In the genomic region with DNA sequence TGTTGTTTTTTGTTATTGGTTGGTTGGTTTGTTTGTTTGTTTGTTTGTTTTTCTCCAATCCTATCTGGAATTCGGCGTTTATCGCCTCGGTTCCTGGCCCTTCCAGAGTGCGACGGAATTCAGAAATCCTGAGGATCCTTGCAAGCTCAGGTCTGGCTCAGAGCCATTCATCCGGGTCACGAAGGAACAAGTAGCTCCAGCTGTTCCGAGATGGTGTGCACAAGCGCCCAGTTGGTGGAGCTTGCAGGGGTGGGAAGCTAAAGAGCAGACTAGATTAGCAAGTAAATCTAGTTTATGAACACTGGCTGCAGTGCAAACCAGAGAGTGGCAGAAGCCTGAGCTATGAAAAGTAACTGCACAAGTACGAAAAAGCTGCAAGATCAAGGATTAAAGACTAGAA, we compare ENCODE assay signal across 8 mouse cellular contexts. TPM values are rescaled to one million over a fixed set of nuclear protein-coding genes. Genes with fewer than 3 reads are reported as not detected.
A peak's percentile ranks its signal among the peaks of the same experiment; 100 is the strongest.
DNase-seq lines count a peak whose midpoint lies in the region; ATAC-seq and TF ChIP-seq lines count a peak whose summit lies in the region.

No protein-coding gene starts in this region.

- H3K27ac ChIP-seq in MEL (ENCODE audit: control insufficient read depth, low read depth, low read length) = no peak overlapping the region
- H3K27ac ChIP-seq in brown adipose tissue, adult 24 weeks (replicated peaks; ENCODE audit: low read depth, low read length) = peak overlapping the region; percentile 5; the same call in 1 of the 2 replicates
- no peak overlapping the region for H3K27ac ChIP-seq in forebrain, embryonic 13.5 days
- H3K27ac ChIP-seq in lung, embryonic 14.5 days (ENCODE audit: low read depth) = peak overlapping the region; percentile 81

- 1% methylated on average over 11 of the region's 11 CpGs for WGBS in forebrain, embryonic 13.5 days
- WGBS in large intestine, adult 2 months = under 1% methylated on average over 11 of the region's 11 CpGs
- WGBS in lung, embryonic 14.5 days = under 1% methylated on average over 11 of the region's 11 CpGs

- peak overlapping the region; percentile 72 for H3K9ac ChIP-seq in MEL (ENCODE audit: control insufficient read depth, low read depth, low read length, poor library complexity, severe bottlenecking)
- H3K9ac ChIP-seq in forebrain, embryonic 13.5 days = peak overlapping the region; percentile 51
- peak overlapping the region; percentile 36 for H3K9ac ChIP-seq in lung, embryonic 14.5 days

- peak overlapping the region; percentile 56 to 92 for H3K4me3 ChIP-seq in MEL (ENCODE audit: control insufficient read depth in 1 of 2, insufficient read depth in 1 of 2, low read depth in 2 of 2, low read length in 2 of 2)
- H3K4me3 ChIP-seq in brown adipose tissue, adult 24 weeks (ENCODE audit: insufficient read depth, low read depth, low read length) = peak overlapping the region; percentile 69
- peak overlapping the region; percentile 63 for H3K4me3 ChIP-seq in forebrain, embryonic 13.5 days
- H3K4me3 ChIP-seq in lung, embryonic 14.5 days (ENCODE audit: low read depth, low read length) = peak overlapping the region; percentile 39

- no peaks in the 10 kb centered on the region for H3K79me2 ChIP-seq in MEL (ENCODE audit: control insufficient read depth, insufficient read depth, low read length, poor library complexity)

- TF ChIP-seq POLR2A in MEL (IDR thresholded peaks at IDR 0.05; ENCODE audit: control insufficient read depth in 1 of 2, insufficient read depth in 1 of 2, low read depth in 1 of 2, low read length in 2 of 2, poor library complexity in 1 of 2) = no peak

- no peak for TF ChIP-seq RAD21 in MEL (IDR thresholded peaks at IDR 0.05; ENCODE audit: low read depth, low read length)

- H3K4me2 ChIP-seq in forebrain, embryonic 13.5 days = peak overlapping the region; percentile 86
- H3K4me2 ChIP-seq in lung, embryonic 14.5 days = peak overlapping the region; percentile 99

- intact Hi-C loops in heart, postnatal 10 days (cut with DNase I) = loop anchor here (5.0 kb wide), 3 partner anchors 59 to 539 kb away; no protein-coding TSS in a partner anchor

- no peak; the same call in 1 of the 2 replicates for ATAC-seq in forebrain, embryonic 13.5 days
- ATAC-seq in lung, embryonic 14.5 days (ENCODE audit: insufficient read depth) = peak; percentile 48
- ATAC-seq in granulocyte monocyte progenitor cell, adult 5-6 weeks (replicated peaks; ENCODE audit: poor library complexity, severe bottlenecking) = no peak

- peak; percentile 94 for DNase-seq in MEL (ENCODE audit: low read depth, low spot score)
- peak; percentile 88 to 94 for DNase-seq in heart, postnatal 10 days
- DNase-seq in large intestine, adult 2 months (ENCODE audit: low read depth, low spot score) = peak; percentile 78
- peak; percentile 96 for DNase-seq in lung, embryonic 14.5 days
- peak; percentile 82 for DNase-seq in ovary, postnatal 36 days (ENCODE audit: low spot score)

- H3K4me1 ChIP-seq in MEL (ENCODE audit: control insufficient read depth in 1 of 2, insufficient read depth in 2 of 2, low read length in 2 of 2) = peaks cover 3 to 14% of the 10 kb centered on the region in 2 experiments
- 0 out of 2 replicates have a peak, but pooled peaks cover 2% of the 10 kb centered on the region for H3K4me1 ChIP-seq in brown adipose tissue, adult 24 weeks (ENCODE audit: control insufficient read depth, insufficient read depth, insufficient read length, low read length)
- H3K4me1 ChIP-seq in forebrain, embryonic 13.5 days = peaks cover 19% of the 10 kb centered on the region
- no peaks in the 10 kb centered on the region for H3K4me1 ChIP-seq in lung, embryonic 14.5 days (ENCODE audit: insufficient read depth)

- no peaks in the 10 kb centered on the region for H3K9me3 ChIP-seq in MEL (replicated peaks; ENCODE audit: insufficient read depth, low read length)
- no peaks in the 10 kb centered on the region for H3K9me3 ChIP-seq in forebrain, embryonic 13.5 days (replicated peaks)
- no peaks in the 10 kb centered on the region for H3K9me3 ChIP-seq in lung, embryonic 14.5 days (ENCODE audit: low read depth, low read length)

- peaks cover 0 to 14% of the 10 kb centered on the region in 2 experiments; a peak in 2 of 4 replicates for H3K36me3 ChIP-seq in MEL (ENCODE audit: control insufficient read depth in 1 of 2, insufficient read depth in 2 of 2, low read length in 2 of 2)
- no peaks in the 10 kb centered on the region for H3K36me3 ChIP-seq in forebrain, embryonic 13.5 days (ENCODE audit: poor library complexity, severe bottlenecking)
- no peaks in the 10 kb centered on the region for H3K36me3 ChIP-seq in lung, embryonic 14.5 days (ENCODE audit: insufficient read depth)

- H3K27me3 ChIP-seq in MEL (ENCODE audit: control insufficient read depth in 1 of 2, insufficient read depth in 2 of 2, low read length in 2 of 2) = no peaks in the 10 kb centered on the region
- H3K27me3 ChIP-seq in forebrain, embryonic 13.5 days = no peaks in the 10 kb centered on the region
- H3K27me3 ChIP-seq in lung, embryonic 14.5 days (ENCODE audit: insufficient read depth, low read length) = no peaks in the 10 kb centered on the region

- no peak for TF ChIP-seq EP300 in MEL (IDR thresholded peaks at IDR 0.05; ENCODE audit: low read depth in 1 of 2, low read length in 2 of 2)

- no peak for TF ChIP-seq CTCF in MEL (IDR thresholded peaks at IDR 0.05 in 2 of 3, conservative IDR thresholded peaks at IDR 0.05 in 1 of 3; ENCODE audit: control insufficient read depth in 1 of 3, insufficient read depth in 1 of 3, low read depth in 2 of 3, low read length in 3 of 3, poor library complexity in 1 of 3, severe bottlenecking in 1 of 3)
- 0 out of 2 replicates have a peak, but pooled peaks have one; percentile 7 for TF ChIP-seq CTCF in lung, embryonic 14.5 days (IDR thresholded peaks at IDR 0.05; ENCODE audit: low read depth)

TF ChIP-seq in MEL, 35 proteins besides CTCF, POLR2A, EP300 and RAD21:
- no peak for TF ChIP-seq E2F4 (IDR thresholded peaks at IDR 0.05; ENCODE audit: borderline replicate concordance, low read depth, low read length)
- no peak for TF ChIP-seq CHD1 (IDR thresholded peaks at IDR 0.05; ENCODE audit: low read depth, low read length)
- no peak for TF ChIP-seq MXI1 (IDR thresholded peaks at IDR 0.05; ENCODE audit: low read depth, low read length)
- TF ChIP-seq GATA1 (IDR thresholded peaks at IDR 0.05; ENCODE audit: low read depth, low read length) = no peak
- TF ChIP-seq USF2 (IDR thresholded peaks at IDR 0.05; ENCODE audit: borderline replicate concordance in 1 of 2, insufficient read depth in 1 of 2, low read depth in 1 of 2, low read length in 2 of 2) = no peak
- TF ChIP-seq ZKSCAN1 (IDR thresholded peaks at IDR 0.05; ENCODE audit: low read depth, low read length) = no peak
- no peak for TF ChIP-seq BHLHE40 (IDR thresholded peaks at IDR 0.05; ENCODE audit: borderline replicate concordance, low read depth, low read length)
- TF ChIP-seq TCF12 (IDR thresholded peaks at IDR 0.05; ENCODE audit: low read depth, low read length) = no peak
- no peak for TF ChIP-seq MAX (IDR thresholded peaks at IDR 0.05; ENCODE audit: low read length)
- TF ChIP-seq POLR2AphosphoS5 (IDR thresholded peaks at IDR 0.05; ENCODE audit: borderline replicate concordance, low read depth, low read length) = no peak
- TF ChIP-seq ELF1 (IDR thresholded peaks at IDR 0.05; ENCODE audit: low read depth, low read length) = no peak
- no peak for TF ChIP-seq TAL1 (IDR thresholded peaks at IDR 0.05; ENCODE audit: low read length)
- TF ChIP-seq ETS1 (IDR thresholded peaks at IDR 0.05; ENCODE audit: low read depth, low read length) = no peak
- no peak for TF ChIP-seq ZMIZ1 (IDR thresholded peaks at IDR 0.05; ENCODE audit: low read depth, low read length)
- TF ChIP-seq POLR2AphosphoS2 (IDR thresholded peaks at IDR 0.05; ENCODE audit: low read length) = no peak

RNA-seq across cellular contexts. Expression of a gene that starts 6.2 kb away (rescaled TPM):
- total RNA-seq in MEL (2012; rRNA removed) = 257 and 258 TPM in 2 replicates
- 100 to 1,000 TPM; 311 to 339 TPM for polyA plus RNA-seq in MEL (2012; ENCODE audit: insufficient read depth in 1 of 2, insufficient read length in 2 of 2, low read depth in 1 of 2, low replicate concordance in 2 of 2, missing spikeins in 1 of 2)
- polyA plus RNA-seq in brown adipose tissue, adult 24 weeks (2012; ENCODE audit: insufficient read depth, insufficient read length, missing spikeins) = 9.1 and 14.4 TPM in 2 replicates
- 109 and 114 TPM in 2 replicates for polyA plus RNA-seq in forebrain, embryonic 13.5 days (2015; fragmentation: Nextera tagmentation; extraction: Ambion mirVana)
- total RNA-seq in heart, postnatal 10 days (2021) = 10 to 100 TPM; 26.9 to 33.6 TPM
- 31.7 and 33.0 TPM in 2 replicates for polyA plus RNA-seq in large intestine, adult 2 months (2012; rRNA removed)
- 158 and 173 TPM in 2 replicates for polyA plus RNA-seq in lung, embryonic 14.5 days (2014; fragmentation: Nextera tagmentation; extraction: Ambion mirVana)
- 142 and 143 TPM in 2 replicates for total RNA-seq in granulocyte monocyte progenitor cell, adult 5-6 weeks (2014; fragmentation: Nextera tagmentation)
- 144 and 167 TPM in 2 replicates for total RNA-seq in granulocyte monocyte progenitor cell, adult 5-6 weeks (2017)

RNA-seq across cellular contexts. Expression of a gene that starts 27.4 kb away (rescaled TPM):
- total RNA-seq in MEL (2012; rRNA removed) = not detected in 2 replicates
- not detected for polyA plus RNA-seq in MEL (2012; ENCODE audit: insufficient read depth in 1 of 2, insufficient read length in 2 of 2, low read depth in 1 of 2, low replicate concordance in 2 of 2, missing spikeins in 1 of 2)
- polyA plus RNA-seq in brown adipose tissue, adult 24 weeks (2012; ENCODE audit: insufficient read depth, insufficient read length, missing spikeins) = not detected in 2 replicates
- polyA plus RNA-seq in forebrain, embryonic 13.5 days (2015; fragmentation: Nextera tagmentation; extraction: Ambion mirVana) = not detected in 2 replicates
- not detected for total RNA-seq in heart, postnatal 10 days (2021)
- polyA plus RNA-seq in large intestine, adult 2 months (2012; rRNA removed) = not detected in 2 replicates
- not detected in 2 replicates for polyA plus RNA-seq in lung, embryonic 14.5 days (2014; fragmentation: Nextera tagmentation; extraction: Ambion mirVana)
- total RNA-seq in granulocyte monocyte progenitor cell, adult 5-6 weeks (2014; fragmentation: Nextera tagmentation) = not detected in 2 replicates
- not detected in 2 replicates for total RNA-seq in granulocyte monocyte progenitor cell, adult 5-6 weeks (2017)

RNA-seq across cellular contexts. Expression of a gene that starts 43.6 kb away (rescaled TPM):
- not detected in 2 replicates for total RNA-seq in MEL (2012; rRNA removed)
- polyA plus RNA-seq in MEL (2012; ENCODE audit: insufficient read depth in 1 of 2, insufficient read length in 2 of 2, low read depth in 1 of 2, low replicate concordance in 2 of 2, missing spikeins in 1 of 2) = not detected
- polyA plus RNA-seq in brown adipose tissue, adult 24 weeks (2012; ENCODE audit: insufficient read depth, insufficient read length, missing spikeins) = not detected in 2 replicates
- not detected in 2 replicates for polyA plus RNA-seq in forebrain, embryonic 13.5 days (2015; fragmentation: Nextera tagmentation; extraction: Ambion mirVana)
- total RNA-seq in heart, postnatal 10 days (2021) = not detected
- polyA plus RNA-seq in large intestine, adult 2 months (2012; rRNA removed) = not detected in 2 replicates
- polyA plus RNA-seq in lung, embryonic 14.5 days (2014; fragmentation: Nextera tagmentation; extraction: Ambion mirVana) = not detected in 2 replicates
- not detected in 2 replicates for total RNA-seq in granulocyte monocyte progenitor cell, adult 5-6 weeks (2014; fragmentation: Nextera tagmentation)
- not detected in 2 replicates for total RNA-seq in granulocyte monocyte progenitor cell, adult 5-6 weeks (2017)

Comparison
In these comparisons a context has a peak if more than half of its experiments do, and no peak if none do; other contexts are left out.
1. H3K27ac ChIP-seq: peak in brown adipose tissue, adult 24 weeks (single experiment) and lung, embryonic 14.5 days (single experiment); none in MEL (single experiment) and forebrain, embryonic 13.5 days (single experiment).
2. Peak in every context shown above with its lines, with median percentiles within 50 percentile points of each other: DNase-seq, H3K4me3 ChIP-seq and H3K9ac ChIP-seq.